Mouse (Mus musculus) spleen, adult 2 months (tissue): ENCODE measurements around the gene Abcb6. TPM values are rescaled to one million over a fixed set of nuclear protein-coding genes. Genes with fewer than 3 reads are reported as not detected.

Experiments used
- DNase-seq, 2 experiments: peaks; one replicate each; pipeline versions ENCODE4 v3.0.0 to v3.0.0-alpha.2; 2012 to 2021; ENCODE audit warnings: low spot score in 2 of 2, low read depth in 1 of 2
- H3K27ac ChIP-seq: fragments of 200-500 bp; 2 replicates; pipeline ENCODE4 v1.5.1; 2012; ENCODE audit warnings: low read length, inconsistent platforms; ENCODE audit not compliant: insufficient read depth
- H3K27me3 ChIP-seq: fragments of 200-500 bp; 2 replicates; pipeline ENCODE4 v1.6.1; 2012; ENCODE audit warnings: mild to moderate bottlenecking, moderate library complexity, low read length, inconsistent platforms; ENCODE audit not compliant: control insufficient read depth, insufficient read depth
- H3K36me3 ChIP-seq: fragments of 200-500 bp; 2 replicates; pipeline ENCODE4 v1.6.1; 2012; ENCODE audit warnings: mild to moderate bottlenecking, low read length, inconsistent platforms; ENCODE audit not compliant: control insufficient read depth, insufficient read depth
- H3K4me1 ChIP-seq: fragments of 200-500 bp; 2 replicates; pipeline ENCODE4 v1.6.1; 2011; ENCODE audit warnings: inconsistent platforms; ENCODE audit not compliant: control insufficient read depth, insufficient read depth, insufficient read length
- H3K4me3 ChIP-seq: fragments of 200-500 bp; 2 replicates; pipeline ENCODE4 v1.5.1; 2011; ENCODE audit warnings: mild to moderate bottlenecking, inconsistent platforms; ENCODE audit not compliant: insufficient read depth, insufficient read length; ENCODE audit errors: extremely low read depth
- CTCF ChIP-seq: fragments of 200-500 bp; IDR thresholded peaks from 2 replicates; pipeline ENCODE4 v1.5.1; 2011; ENCODE audit warnings: mild to moderate bottlenecking, inconsistent platforms; ENCODE audit not compliant: insufficient read depth, insufficient read length, insufficient replicate concordance; ENCODE audit errors: extremely low read depth
- POLR2A ChIP-seq: fragments of 200-500 bp; IDR thresholded peaks from 2 replicates; pipeline ENCODE4 v1.6.1; 2011; ENCODE audit warnings: low read depth, low read length, inconsistent platforms
- WGBS: fragments of 180-500 bp; shearing (Covaris S2); methylation state at CpG from one replicate; pipeline ENCODE4 v1.1.7; 2018; 5-methylcytosine and 5-hydroxymethylcytosine counted together
- polyA plus RNA-seq: library from polyadenylated mRNA; depleted of rRNA; stranded (reverse); fragments of >200 nt; gene quantifications from 2 replicates; pipeline ENCODE4 v1.2.3, GENCODE M21; 2012

Gene Abcb6
- polyA plus RNA-seq, 1 experiment = 14.0 TPM

DNA sequence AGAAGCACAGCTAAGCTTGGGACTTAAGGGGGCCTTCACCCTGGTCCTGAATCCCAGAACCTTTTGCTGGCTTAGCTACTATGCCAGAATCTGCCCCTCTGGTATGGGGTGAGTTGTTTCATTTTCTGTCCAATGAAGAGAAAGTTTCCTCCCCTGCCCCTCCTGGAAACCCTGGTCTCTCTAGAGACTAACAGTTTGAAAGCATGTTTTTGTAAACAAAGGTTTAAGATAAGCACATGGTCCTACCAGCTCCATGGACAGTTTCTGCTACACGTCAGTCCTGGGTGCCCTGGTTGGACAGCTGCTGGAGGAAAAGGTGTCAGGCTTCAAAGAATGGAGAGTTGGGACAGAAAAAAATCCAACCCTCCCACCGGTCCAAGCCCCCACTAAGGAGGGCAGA, 10.4 kb upstream of the Abcb6 start:
- H3K4me3 ChIP-seq = no peak overlapping the region
- WGBS = 76% methylated on average over 2 of the region's 2 CpGs
- no peak for TF ChIP-seq POLR2A
- H3K27me3 ChIP-seq = no peaks in the 10 kb centered on the region
- no peak for DNase-seq
- no peak overlapping the region for H3K27ac ChIP-seq
- H3K4me1 ChIP-seq = peaks cover 6% of the 10 kb centered on the region
- H3K36me3 ChIP-seq = peaks cover 11% of the 10 kb centered on the region

DNA sequence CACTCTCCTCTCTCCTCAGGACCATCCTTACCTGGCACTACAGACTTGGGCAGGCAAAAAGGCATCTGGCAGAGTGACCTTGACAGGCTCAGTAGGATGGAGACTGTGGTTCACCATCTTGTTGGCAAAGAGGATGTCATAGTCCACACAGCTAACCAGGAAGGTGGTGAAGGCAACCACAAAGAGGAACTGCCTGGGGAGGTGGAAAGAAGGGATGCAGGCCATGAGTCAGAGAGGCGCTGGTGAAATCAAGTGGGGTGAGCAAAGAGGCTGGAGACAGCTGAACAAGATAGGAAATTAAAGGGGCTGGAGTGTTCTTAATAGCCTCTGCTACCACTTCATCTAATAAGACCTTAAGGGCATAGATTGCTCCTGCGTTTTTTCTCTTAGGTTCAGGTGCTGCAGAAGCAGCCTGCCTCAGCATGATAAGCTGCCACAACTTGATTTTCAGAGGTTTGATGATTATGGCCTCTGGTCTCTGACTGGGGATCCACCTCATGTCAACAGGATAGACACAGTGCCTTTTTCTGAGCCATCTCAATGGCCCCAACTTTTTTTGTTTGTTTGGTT, 7.8 kb upstream of the Abcb6 start:
- no peak overlapping the region for H3K27ac ChIP-seq
- no peak for DNase-seq
- H3K36me3 ChIP-seq = peaks cover 19% of the 10 kb centered on the region
- H3K27me3 ChIP-seq = no peaks in the 10 kb centered on the region
- no peak overlapping the region for H3K4me3 ChIP-seq
- peaks cover 6% of the 10 kb centered on the region for H3K4me1 ChIP-seq
- no peak for TF ChIP-seq CTCF
- no peak for TF ChIP-seq POLR2A
- WGBS = 25% methylated on average over 2 of the region's 2 CpGs

DNA sequence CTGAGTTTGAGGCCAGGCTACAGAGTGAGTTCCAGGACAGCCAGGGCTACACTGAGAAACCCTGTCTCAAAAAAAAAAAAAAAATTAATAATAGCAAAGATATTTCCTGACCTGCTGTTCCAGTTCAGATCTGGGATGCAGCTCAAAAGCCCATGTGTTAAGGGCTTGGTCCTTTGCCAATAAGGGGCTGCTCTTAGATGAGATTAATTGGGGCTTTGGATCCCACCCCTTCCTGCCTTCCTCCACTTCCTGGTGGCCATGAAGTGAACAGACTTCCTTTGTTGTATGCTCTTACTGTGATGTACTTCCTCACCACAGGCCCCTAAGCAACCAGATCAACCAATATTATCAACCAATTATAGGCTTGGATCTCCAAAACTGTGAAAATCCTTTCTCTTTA, 6.9 kb upstream of the Abcb6 start:
- no peak overlapping the region for H3K27ac ChIP-seq
- H3K36me3 ChIP-seq = peaks cover 26% of the 10 kb centered on the region
- H3K27me3 ChIP-seq = no peaks in the 10 kb centered on the region
- TF ChIP-seq CTCF = no peak
- TF ChIP-seq POLR2A = no peak
- DNase-seq = no peak
- peaks cover 6% of the 10 kb centered on the region for H3K4me1 ChIP-seq
- no peak overlapping the region for H3K4me3 ChIP-seq

DNA sequence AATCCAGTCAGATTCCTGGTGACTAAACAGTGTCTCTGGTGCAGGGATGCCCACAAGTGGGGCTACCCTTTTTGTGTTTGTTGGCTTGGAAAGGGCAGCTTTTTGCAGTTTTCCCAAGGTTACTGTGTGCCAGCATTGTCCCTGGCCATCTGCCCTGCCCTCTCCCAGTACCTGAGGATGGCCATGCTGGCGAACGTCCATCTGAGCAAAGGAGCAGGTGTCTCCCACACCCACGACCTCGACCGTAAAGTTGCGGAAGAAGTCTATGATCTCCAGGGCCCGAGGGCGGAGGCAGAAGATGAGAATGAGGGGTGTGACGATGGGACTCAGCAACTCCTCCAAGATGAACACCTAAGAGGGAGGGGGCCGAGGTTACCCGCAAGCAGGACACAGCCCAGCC, 5.3 kb upstream of the Abcb6 start:
- TF ChIP-seq CTCF (no peak), POLR2A (no peak)
- no peaks in the 10 kb centered on the region for H3K27me3 ChIP-seq
- no peaks in the 10 kb centered on the region; the same call in 1 of the 2 replicates for H3K4me1 ChIP-seq
- peaks cover 26% of the 10 kb centered on the region for H3K36me3 ChIP-seq
- DNase-seq = no peak
- H3K4me3 ChIP-seq = no peak overlapping the region
- no peak overlapping the region for H3K27ac ChIP-seq
- 98% methylated on average over 11 of the region's 11 CpGs for WGBS

DNA sequence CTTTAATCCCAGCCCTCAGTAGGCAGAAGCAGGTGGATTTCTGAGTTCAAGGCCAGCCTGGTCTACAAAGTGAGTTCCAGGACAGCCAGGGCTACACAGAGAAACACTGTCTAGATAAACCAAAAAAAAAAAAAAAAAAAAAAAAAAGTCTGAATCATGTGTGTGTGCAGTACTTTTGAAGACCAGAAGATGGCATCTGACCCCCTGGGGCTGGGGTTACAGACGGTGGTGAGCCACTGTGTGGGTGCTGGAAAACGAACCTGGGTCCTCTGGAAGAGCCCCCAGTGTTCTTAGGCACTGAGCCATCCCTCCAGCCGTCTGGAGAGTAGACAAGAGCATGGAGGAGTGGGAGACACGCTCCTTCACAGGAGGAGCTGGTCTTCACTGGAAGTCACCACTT, 2.0 kb upstream of the Abcb6 start:
- TF ChIP-seq POLR2A (no peak), CTCF (no peak)
- Histone ChIP-seq H3K27me3 (no peaks in the 10 kb centered on the region), H3K4me3 (no peak overlapping the region), H3K36me3 (peaks cover 26% of the 10 kb centered on the region), H3K4me1 (peaks cover 8% of the 10 kb centered on the region), H3K27ac (no peak overlapping the region)
- WGBS = 86% methylated on average over 4 of the region's 4 CpGs
- DNase-seq = no peak

DNA sequence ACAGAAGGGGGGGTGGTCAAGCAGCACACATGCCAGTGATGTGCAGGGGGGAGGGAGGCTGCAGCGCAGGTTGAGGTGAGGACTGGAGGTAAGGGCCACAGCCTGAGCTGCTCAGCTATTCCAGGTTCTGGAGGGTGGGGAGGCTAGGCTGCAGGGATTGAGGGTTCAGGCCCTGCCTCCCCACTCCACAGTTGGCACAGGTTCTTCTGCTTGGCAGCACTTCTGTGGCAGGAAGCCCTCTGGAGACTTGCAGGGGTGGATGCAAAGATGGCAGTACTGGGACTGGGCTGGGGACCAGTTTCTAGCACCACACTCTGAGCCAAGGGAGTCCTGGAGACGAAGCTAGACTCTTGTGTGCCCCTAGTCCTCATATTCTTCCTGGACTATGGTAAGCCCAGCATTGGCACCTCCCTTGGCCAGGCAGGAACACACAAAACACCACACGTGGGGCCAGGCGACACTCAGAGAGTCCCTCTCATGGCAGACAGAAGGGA, 1.2 kb upstream of the Abcb6 start:
- 95% methylated on average over 4 of the region's 4 CpGs for WGBS
- no peak overlapping the region for H3K27ac ChIP-seq
- H3K27me3 ChIP-seq = no peaks in the 10 kb centered on the region
- peaks cover 22% of the 10 kb centered on the region for H3K36me3 ChIP-seq
- no peak for DNase-seq
- no peak for TF ChIP-seq POLR2A
- TF ChIP-seq CTCF = no peak
- H3K4me3 ChIP-seq = no peak overlapping the region
- H3K4me1 ChIP-seq = peaks cover 8% of the 10 kb centered on the region

DNA sequence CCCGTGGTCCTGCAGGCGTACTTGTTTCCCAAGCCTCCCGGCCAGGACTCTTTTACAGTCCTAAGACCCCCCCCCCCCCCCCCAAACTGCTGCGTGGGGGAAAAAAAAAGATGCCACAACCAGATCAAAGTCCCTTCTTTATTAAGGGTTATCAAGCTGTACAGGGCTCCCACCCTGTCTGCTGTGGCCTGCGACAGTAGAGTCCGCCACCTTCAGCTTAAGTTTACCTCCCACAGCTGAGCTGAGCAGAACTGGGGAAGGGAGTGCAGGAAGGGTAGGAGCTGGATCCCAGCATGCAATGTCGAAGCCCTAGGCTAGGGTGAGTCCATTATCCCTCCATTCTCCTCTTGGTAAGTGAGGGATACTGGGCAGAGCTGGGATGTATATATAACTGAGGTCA, 549 bp upstream of the Abcb6 start:
- DNase-seq = no peak
- Histone ChIP-seq H3K27me3 (no peaks in the 10 kb centered on the region), H3K27ac (no peak overlapping the region), H3K4me1 (peaks cover 8% of the 10 kb centered on the region), H3K4me3 (no peak overlapping the region), H3K36me3 (peaks cover 16% of the 10 kb centered on the region)
- TF ChIP-seq CTCF (no peak), POLR2A (no peak)
- 48% methylated on average over 7 of the region's 7 CpGs for WGBS
